Mouse (Mus musculus): ENCODE measurements around the gene Blvra. TPM values are rescaled to one million over a fixed set of nuclear protein-coding genes. Genes with fewer than 3 reads are reported as not detected.
"Not testable (repeated sequence)": the region's sequence is repeated elsewhere in the genome, so short reads cannot be mapped to it uniquely, and the experiment has no call there.

Gene Blvra
- polyA plus RNA-seq, 1 experiment: 1.3 TPM

GRCm38 (mm10) chr2:127133621-127134461 is 63.4 kb downstream of the Blvra start, which contains the start of gene Ncaph:
Gene Ncaph, minus strand, starts transcription at chr2:127133954.
- H3K9me3 ChIP-seq (ENCODE audit: control insufficient read depth, low read length): no peaks in the 10 kb centered on the region
- H3K4me3 ChIP-seq (replicated peaks): peak within 1 kb of the TSS; percentile 89
- H3K27me3 ChIP-seq (ENCODE audit: control insufficient read depth): no peaks in the 10 kb centered on the region
- peaks cover 54% of the 10 kb centered on the region for H3K36me3 ChIP-seq (ENCODE audit: control insufficient read depth)
- peaks cover 64% of the 10 kb centered on the region for H3K4me1 ChIP-seq (ENCODE audit: control insufficient read depth)
- TF ChIP-seq TAL1 (IDR thresholded peaks at IDR 0.05; ENCODE audit: low read length) (no peak), GATA1 (IDR thresholded peaks at IDR 0.05; ENCODE audit: low read length) (no peak)

GRCm38 (mm10) chr2:127135255-127135654 is 64.8 kb downstream of the Blvra start:
- peaks cover 54% of the 10 kb centered on the region for H3K36me3 ChIP-seq (ENCODE audit: control insufficient read depth)
- not testable (repeated sequence) for H3K27me3 ChIP-seq (ENCODE audit: control insufficient read depth); H3K4me3 ChIP-seq (replicated peaks); H3K9me3 ChIP-seq (ENCODE audit: control insufficient read depth, low read length)
- H3K4me1 ChIP-seq (ENCODE audit: control insufficient read depth): peaks cover 56% of the 10 kb centered on the region

DNA sequence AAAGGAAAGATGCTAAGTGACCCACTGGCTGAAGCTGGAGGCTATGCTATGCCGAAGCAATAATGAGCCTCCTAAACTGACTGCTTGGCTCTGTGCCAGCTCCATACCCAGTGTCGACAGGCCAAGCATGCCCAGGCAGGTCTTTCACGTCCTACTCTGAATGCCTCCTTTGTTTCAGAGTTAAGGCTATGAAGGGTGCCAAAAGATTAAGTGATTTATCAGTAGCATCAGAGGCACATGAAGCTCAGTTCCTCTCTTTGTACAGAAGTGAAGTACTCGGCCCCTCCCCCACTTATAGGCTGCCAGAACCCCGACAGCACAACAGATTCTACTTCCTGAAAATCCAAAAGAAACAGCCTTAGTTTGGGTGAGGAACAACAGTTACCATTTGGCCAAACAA is 66.5 kb downstream of the Blvra start:
- TF ChIP-seq TAL1 (IDR thresholded peaks at IDR 0.05; ENCODE audit: low read length) (no peak), GATA1 (IDR thresholded peaks at IDR 0.05; ENCODE audit: low read length) (no peak)
- H3K9me3 ChIP-seq (ENCODE audit: control insufficient read depth, low read length): peaks cover 14% of the 10 kb centered on the region
- peaks cover 55% of the 10 kb centered on the region for H3K36me3 ChIP-seq (ENCODE audit: control insufficient read depth)
- H3K4me3 ChIP-seq (replicated peaks): no peak overlapping the region
- peaks cover 57% of the 10 kb centered on the region for H3K4me1 ChIP-seq (ENCODE audit: control insufficient read depth)
- H3K27me3 ChIP-seq (ENCODE audit: control insufficient read depth): no peaks in the 10 kb centered on the region

- H3K4me1 ChIP-seq (ENCODE audit: control insufficient read depth): peaks cover 57% of the 10 kb centered on the region
- no peaks in the 10 kb centered on the region for H3K27me3 ChIP-seq (ENCODE audit: control insufficient read depth)
- no peak for TF ChIP-seq TAL1 (IDR thresholded peaks at IDR 0.05; ENCODE audit: low read length)
- no peak for TF ChIP-seq GATA1 (IDR thresholded peaks at IDR 0.05; ENCODE audit: low read length)
- H3K36me3 ChIP-seq (ENCODE audit: control insufficient read depth): peaks cover 56% of the 10 kb centered on the region
- no peak overlapping the region for H3K4me3 ChIP-seq (replicated peaks)
- H3K9me3 ChIP-seq (ENCODE audit: control insufficient read depth, low read length): peaks cover 14% of the 10 kb centered on the region
Observed at GRCm38 (mm10) chr2:127137838-127138420, 67.5 kb downstream of the Blvra start.

- no peaks in the 10 kb centered on the region for H3K27me3 ChIP-seq (ENCODE audit: control insufficient read depth)
- H3K36me3 ChIP-seq (ENCODE audit: control insufficient read depth): peaks cover 56% of the 10 kb centered on the region
- peaks cover 14% of the 10 kb centered on the region for H3K9me3 ChIP-seq (ENCODE audit: control insufficient read depth, low read length)
- TF ChIP-seq TAL1 (IDR thresholded peaks at IDR 0.05; ENCODE audit: low read length) (no peak), GATA1 (IDR thresholded peaks at IDR 0.05; ENCODE audit: low read length) (no peak)
- no peak overlapping the region for H3K4me3 ChIP-seq (replicated peaks)
- peaks cover 62% of the 10 kb centered on the region for H3K4me1 ChIP-seq (ENCODE audit: control insufficient read depth)
Observed at GRCm38 (mm10) chr2:127138449-127138848, 68.0 kb downstream of the Blvra start.

DNA sequence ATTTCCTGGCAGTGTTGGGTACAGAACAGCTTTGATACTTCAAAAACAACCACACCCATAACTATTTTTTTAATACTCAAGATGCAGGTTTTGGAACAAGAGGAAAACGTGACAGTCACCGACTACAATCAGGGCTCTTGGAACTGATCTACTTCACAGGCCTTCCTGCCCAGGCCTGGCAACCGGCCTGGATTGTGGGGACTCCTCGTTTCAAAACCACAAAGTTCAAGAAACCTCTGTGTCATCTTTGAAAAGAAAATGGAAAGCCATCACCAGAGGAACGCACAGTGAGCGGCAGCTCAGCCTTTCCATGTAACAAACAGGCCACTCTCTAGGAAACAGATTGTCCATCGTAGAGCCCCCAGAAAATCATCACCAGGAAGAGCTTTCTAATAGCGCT is 68.6 kb downstream of the Blvra start:
- Histone ChIP-seq H3K4me1 (ENCODE audit: control insufficient read depth) (peaks cover 67% of the 10 kb centered on the region), H3K4me3 (replicated peaks) (no peak overlapping the region), H3K9me3 (ENCODE audit: control insufficient read depth, low read length) (peaks cover 14% of the 10 kb centered on the region), H3K36me3 (ENCODE audit: control insufficient read depth) (peaks cover 56% of the 10 kb centered on the region), H3K27me3 (ENCODE audit: control insufficient read depth) (no peaks in the 10 kb centered on the region)
- TF ChIP-seq GATA1 (IDR thresholded peaks at IDR 0.05; ENCODE audit: low read length): no peak
- TF ChIP-seq TAL1 (IDR thresholded peaks at IDR 0.05; ENCODE audit: low read length): no peak

DNA sequence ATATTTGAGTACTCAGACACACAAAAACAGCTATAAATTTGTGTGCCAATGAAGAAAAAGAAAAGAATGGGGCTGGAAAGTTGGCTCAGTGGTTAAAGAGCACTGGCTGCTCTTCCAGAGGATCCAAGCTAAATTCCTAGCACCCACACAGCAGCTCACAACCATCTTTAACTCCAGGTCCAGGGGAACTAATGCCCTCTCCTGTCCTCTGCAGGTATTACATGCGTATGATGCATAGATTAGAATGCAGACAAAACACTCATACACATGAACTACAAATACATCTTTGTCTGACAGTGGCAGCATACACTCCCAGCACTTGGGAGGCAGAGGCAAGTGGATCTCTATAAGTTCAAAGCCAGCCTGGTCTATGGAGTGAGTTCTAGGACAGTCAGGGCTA is 69.1 kb downstream of the Blvra start:
- Histone ChIP-seq H3K36me3 (ENCODE audit: control insufficient read depth) (peaks cover 56% of the 10 kb centered on the region), H3K4me3 (replicated peaks) (no peak overlapping the region), H3K27me3 (ENCODE audit: control insufficient read depth) (no peaks in the 10 kb centered on the region), H3K9me3 (ENCODE audit: control insufficient read depth, low read length) (peaks cover 14% of the 10 kb centered on the region), H3K4me1 (ENCODE audit: control insufficient read depth) (peaks cover 67% of the 10 kb centered on the region)
- no peak for TF ChIP-seq TAL1 (IDR thresholded peaks at IDR 0.05; ENCODE audit: low read length)
- TF ChIP-seq GATA1 (IDR thresholded peaks at IDR 0.05; ENCODE audit: low read length): no peak

DNA sequence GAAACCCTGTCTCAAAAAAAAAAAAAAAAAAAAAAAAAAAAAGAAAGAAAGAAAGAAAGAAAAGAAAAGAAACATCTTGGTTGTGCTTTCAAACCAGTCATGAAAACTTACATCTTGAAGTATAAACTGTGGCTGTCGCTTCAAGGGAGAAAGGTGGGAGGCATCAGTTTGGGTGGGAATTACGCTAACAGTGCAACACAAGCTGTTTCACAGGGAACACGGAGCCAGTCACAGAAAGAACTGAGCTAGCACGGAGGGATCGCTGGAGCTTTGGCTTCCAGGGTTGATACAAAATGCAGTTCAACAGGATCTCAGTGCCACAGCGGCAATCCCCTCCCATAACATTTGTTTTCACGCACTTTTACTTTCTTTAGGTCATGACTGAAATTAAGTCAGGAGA is 69.5 kb downstream of the Blvra start:
- no peaks in the 10 kb centered on the region for H3K27me3 ChIP-seq (ENCODE audit: control insufficient read depth)
- TF ChIP-seq TAL1 (IDR thresholded peaks at IDR 0.05; ENCODE audit: low read length) (no peak), GATA1 (IDR thresholded peaks at IDR 0.05; ENCODE audit: low read length) (no peak)
- H3K4me1 ChIP-seq (ENCODE audit: control insufficient read depth): peaks cover 68% of the 10 kb centered on the region
- H3K36me3 ChIP-seq (ENCODE audit: control insufficient read depth): peaks cover 56% of the 10 kb centered on the region
- no peak overlapping the region for H3K4me3 ChIP-seq (replicated peaks)
- peaks cover 14% of the 10 kb centered on the region for H3K9me3 ChIP-seq (ENCODE audit: control insufficient read depth, low read length)

DNA sequence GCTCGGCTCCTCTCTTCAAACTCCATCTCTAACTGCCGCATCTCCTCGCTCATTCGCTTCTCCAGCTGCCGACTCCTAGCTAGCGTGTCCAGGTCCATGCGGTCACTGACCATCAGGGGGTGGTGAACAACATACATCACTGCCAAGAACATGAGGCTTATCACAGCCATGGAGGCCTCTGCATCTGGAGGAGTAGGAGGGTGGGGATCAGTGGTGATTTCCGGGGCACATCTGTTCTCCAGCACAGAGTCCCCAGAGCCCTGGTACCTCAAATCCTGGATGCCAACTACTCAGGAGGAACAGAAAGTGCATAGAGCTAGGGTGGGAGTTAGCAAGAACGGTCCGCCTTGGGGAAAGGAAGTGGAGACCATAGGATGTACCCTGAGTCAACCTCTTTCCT is 71.6 kb downstream of the Blvra start:
- peak overlapping the region; percentile 76 for H3K4me3 ChIP-seq (replicated peaks)
- H3K36me3 ChIP-seq (ENCODE audit: control insufficient read depth): peaks cover 53% of the 10 kb centered on the region
- H3K27me3 ChIP-seq (ENCODE audit: control insufficient read depth): no peaks in the 10 kb centered on the region
- peaks cover 79% of the 10 kb centered on the region for H3K4me1 ChIP-seq (ENCODE audit: control insufficient read depth)
- TF ChIP-seq TAL1 (IDR thresholded peaks at IDR 0.05; ENCODE audit: low read length): no peak
- TF ChIP-seq GATA1 (IDR thresholded peaks at IDR 0.05; ENCODE audit: low read length): no peak
- H3K9me3 ChIP-seq (ENCODE audit: control insufficient read depth, low read length): peaks cover 14% of the 10 kb centered on the region

Data from erythroblast, embryonic 14.5 days (primary cell).